Mouse (Mus musculus): Measurements from ENCODE around the gene Natd1. TPM values are rescaled to one million over a fixed set of nuclear protein-coding genes. Genes with fewer than 3 reads are reported as not detected.

The Natd1 gene
- polyA plus RNA-seq, 1 experiment from 2014 or later, result 15.4 TPM

DNA sequence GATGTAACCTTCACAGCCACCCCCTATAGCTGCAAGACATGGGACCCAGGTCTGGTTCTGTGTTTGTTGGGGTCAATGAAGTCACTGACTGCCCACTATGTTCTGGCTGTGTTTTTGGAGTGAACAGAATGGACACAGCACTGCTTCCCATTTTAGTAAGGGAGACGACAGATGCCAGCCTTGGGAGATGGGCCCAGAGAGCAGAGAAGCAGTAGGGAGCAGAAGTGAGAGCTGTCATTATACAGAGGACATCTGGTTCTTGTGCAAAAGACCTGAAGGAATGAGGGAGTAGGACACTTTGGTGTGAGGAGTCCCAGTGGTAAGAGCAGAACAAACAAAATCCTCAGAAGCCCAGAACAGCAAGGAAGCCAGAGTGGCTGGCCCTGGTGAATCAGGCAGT is 4.9 kb downstream of the Natd1 start:
- DNase-seq (ENCODE audit: low spot score), result no peak
- WGBS, result 79% methylated on average over 1 of the region's 1 CpGs

GRCm38 (mm10) chr11:60908073-60908472 is 6.5 kb downstream of the Natd1 start:
- Histone ChIP-seq H3K36me3 (ENCODE audit: control insufficient read depth, insufficient read depth, low read length) (peaks cover 29% of the 10 kb centered on the region), H3K27ac (ENCODE audit: low read depth) (no peak overlapping the region), H3K9me3 (ENCODE audit: control insufficient read depth, low read length) (no peaks in the 10 kb centered on the region), H3K9ac (ENCODE audit: low read length) (no peak overlapping the region), H3K27me3 (replicated peaks; ENCODE audit: control insufficient read depth, insufficient read depth, low read length) (no peaks in the 10 kb centered on the region), H3K4me3 (ENCODE audit: low read depth, low read length) (no peak overlapping the region), H3K4me1 (replicated peaks; ENCODE audit: control insufficient read depth, insufficient read depth, low read length) (peaks cover 7% of the 10 kb centered on the region), H3K4me2 (ENCODE audit: low read length) (no peak overlapping the region)
- DNase-seq (ENCODE audit: low spot score) (no peak), ATAC-seq (replicated peaks; ENCODE audit: low FRiP score, low TSS enrichment, low read depth) (no peak)
- WGBS, result 54% methylated on average over 3 of the region's 3 CpGs

More for the DNA sequence above, 4.9 kb downstream of the Natd1 start:
- Histone ChIP-seq H3K4me3 (ENCODE audit: low read depth, low read length) (no peak overlapping the region), H3K9me3 (ENCODE audit: control insufficient read depth, low read length) (no peaks in the 10 kb centered on the region), H3K4me1 (replicated peaks; ENCODE audit: control insufficient read depth, insufficient read depth, low read length) (peaks cover 12% of the 10 kb centered on the region), H3K27me3 (replicated peaks; ENCODE audit: control insufficient read depth, insufficient read depth, low read length) (no peaks in the 10 kb centered on the region), H3K36me3 (ENCODE audit: control insufficient read depth, insufficient read depth, low read length) (peaks cover 18% of the 10 kb centered on the region), H3K4me2 (ENCODE audit: low read length) (no peak overlapping the region), H3K27ac (ENCODE audit: low read depth) (no peak overlapping the region), H3K9ac (ENCODE audit: low read length) (no peak overlapping the region)
- no peak for ATAC-seq (replicated peaks; ENCODE audit: low FRiP score, low TSS enrichment, low read depth)

DNA sequence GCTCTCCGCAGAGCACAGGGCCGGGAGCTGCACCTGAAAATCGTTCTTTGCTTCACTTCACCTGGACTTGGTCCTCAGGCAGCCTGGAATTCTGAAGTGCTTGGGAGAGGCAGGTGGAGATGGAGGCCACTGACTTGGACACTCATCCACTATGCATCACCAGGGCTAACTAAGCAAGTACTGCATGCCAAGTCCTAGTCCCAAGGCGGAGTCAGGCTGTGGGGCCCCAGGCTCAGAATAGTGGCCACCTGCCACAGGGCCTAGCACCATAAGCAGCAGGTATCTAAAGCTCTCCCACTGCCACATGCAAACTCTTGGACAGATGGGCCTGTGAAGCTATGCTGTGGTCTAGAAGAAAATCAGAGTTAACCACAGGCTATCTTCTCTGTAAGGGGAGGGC is 8.1 kb downstream of the Natd1 start:
- WGBS, result 93% methylated on average over 4 of the region's 4 CpGs
- no peak overlapping the region for H3K4me3 ChIP-seq (ENCODE audit: low read depth, low read length)
- no peak for DNase-seq (ENCODE audit: low spot score)
- no peak overlapping the region for H3K27ac ChIP-seq (ENCODE audit: low read depth)
- no peak overlapping the region for H3K9ac ChIP-seq (ENCODE audit: low read length)
- no peak for ATAC-seq (replicated peaks; ENCODE audit: low FRiP score, low TSS enrichment, low read depth)
- peaks cover 29% of the 10 kb centered on the region for H3K36me3 ChIP-seq (ENCODE audit: control insufficient read depth, insufficient read depth, low read length)
- no peaks in the 10 kb centered on the region for H3K9me3 ChIP-seq (ENCODE audit: control insufficient read depth, low read length)
- no peaks in the 10 kb centered on the region for H3K27me3 ChIP-seq (replicated peaks; ENCODE audit: control insufficient read depth, insufficient read depth, low read length)
- no peaks in the 10 kb centered on the region for H3K4me1 ChIP-seq (replicated peaks; ENCODE audit: control insufficient read depth, insufficient read depth, low read length)
- H3K4me2 ChIP-seq (ENCODE audit: low read length), result no peak overlapping the region

- Histone ChIP-seq H3K4me1 (replicated peaks; ENCODE audit: control insufficient read depth, insufficient read depth, low read length) (no peaks in the 10 kb centered on the region), H3K27ac (ENCODE audit: low read depth) (no peak overlapping the region), H3K4me3 (ENCODE audit: low read depth, low read length) (no peak overlapping the region), H3K27me3 (replicated peaks; ENCODE audit: control insufficient read depth, insufficient read depth, low read length) (no peaks in the 10 kb centered on the region), H3K4me2 (ENCODE audit: low read length) (no peak overlapping the region), H3K36me3 (ENCODE audit: control insufficient read depth, insufficient read depth, low read length) (peaks cover 29% of the 10 kb centered on the region), H3K9me3 (ENCODE audit: control insufficient read depth, low read length) (no peaks in the 10 kb centered on the region), H3K9ac (ENCODE audit: low read length) (no peak overlapping the region)
- DNase-seq (ENCODE audit: low spot score) (no peak), ATAC-seq (replicated peaks; ENCODE audit: low FRiP score, low TSS enrichment, low read depth) (no peak)
- WGBS, result 91% methylated on average over 10 of the region's 10 CpGs
Measured at GRCm38 (mm10) chr11:60905407-60906120, 9.0 kb downstream of the Natd1 start.

GRCm38 (mm10) chr11:60903661-60904061 is 10.9 kb downstream of the Natd1 start:
- Histone ChIP-seq H3K9me3 (ENCODE audit: control insufficient read depth, low read length) (no peaks in the 10 kb centered on the region), H3K36me3 (ENCODE audit: control insufficient read depth, insufficient read depth, low read length) (peaks cover 29% of the 10 kb centered on the region), H3K9ac (ENCODE audit: low read length) (no peak overlapping the region), H3K4me2 (ENCODE audit: low read length) (no peak overlapping the region), H3K4me3 (ENCODE audit: low read depth, low read length) (no peak overlapping the region), H3K27ac (ENCODE audit: low read depth) (no peak overlapping the region), H3K27me3 (replicated peaks; ENCODE audit: control insufficient read depth, insufficient read depth, low read length) (no peaks in the 10 kb centered on the region), H3K4me1 (replicated peaks; ENCODE audit: control insufficient read depth, insufficient read depth, low read length) (no peaks in the 10 kb centered on the region)
- 87% methylated on average over 6 of the region's 6 CpGs for WGBS
- ATAC-seq (replicated peaks; ENCODE audit: low FRiP score, low TSS enrichment, low read depth) (no peak), DNase-seq (ENCODE audit: low spot score) (no peak)

- H3K4me1 ChIP-seq (replicated peaks; ENCODE audit: control insufficient read depth, insufficient read depth, low read length), result no peaks in the 10 kb centered on the region
- H3K27ac ChIP-seq (ENCODE audit: low read depth), result no peak overlapping the region
- peaks cover 29% of the 10 kb centered on the region for H3K36me3 ChIP-seq (ENCODE audit: control insufficient read depth, insufficient read depth, low read length)
- DNase-seq (ENCODE audit: low spot score) (no peak), ATAC-seq (replicated peaks; ENCODE audit: low FRiP score, low TSS enrichment, low read depth) (no peak)
- H3K4me2 ChIP-seq (ENCODE audit: low read length), result no peak overlapping the region
- no peaks in the 10 kb centered on the region for H3K9me3 ChIP-seq (ENCODE audit: control insufficient read depth, low read length)
- 66% methylated on average over 4 of the region's 4 CpGs for WGBS
- no peak overlapping the region for H3K9ac ChIP-seq (ENCODE audit: low read length)
- no peaks in the 10 kb centered on the region for H3K27me3 ChIP-seq (replicated peaks; ENCODE audit: control insufficient read depth, insufficient read depth, low read length)
- H3K4me3 ChIP-seq (ENCODE audit: low read depth, low read length), result no peak overlapping the region
Measured at GRCm38 (mm10) chr11:60902486-60902885, 12.1 kb downstream of the Natd1 start.

GRCm38 (mm10) chr11:60902001-60902400 is 12.5 kb downstream of the Natd1 start:
- no peak for ATAC-seq (replicated peaks; ENCODE audit: low FRiP score, low TSS enrichment, low read depth)
- Histone ChIP-seq H3K9ac (ENCODE audit: low read length) (no peak overlapping the region), H3K4me3 (ENCODE audit: low read depth, low read length) (no peak overlapping the region), H3K9me3 (ENCODE audit: control insufficient read depth, low read length) (no peaks in the 10 kb centered on the region), H3K4me2 (ENCODE audit: low read length) (no peak overlapping the region), H3K4me1 (replicated peaks; ENCODE audit: control insufficient read depth, insufficient read depth, low read length) (no peaks in the 10 kb centered on the region), H3K27me3 (replicated peaks; ENCODE audit: control insufficient read depth, insufficient read depth, low read length) (no peaks in the 10 kb centered on the region), H3K27ac (ENCODE audit: low read depth) (no peak overlapping the region), H3K36me3 (ENCODE audit: control insufficient read depth, insufficient read depth, low read length) (peaks cover 29% of the 10 kb centered on the region)
- WGBS, result 85% methylated on average over 7 of the region's 7 CpGs
- no peak for DNase-seq (ENCODE audit: low spot score)

- ATAC-seq (replicated peaks; ENCODE audit: low FRiP score, low TSS enrichment, low read depth), result no peak; the same call in 1 of the 2 replicates
- no peak for DNase-seq (ENCODE audit: low spot score)
- Histone ChIP-seq H3K4me2 (ENCODE audit: low read length) (no peak overlapping the region), H3K4me3 (ENCODE audit: low read depth, low read length) (no peak overlapping the region), H3K9ac (ENCODE audit: low read length) (no peak overlapping the region), H3K4me1 (replicated peaks; ENCODE audit: control insufficient read depth, insufficient read depth, low read length) (peaks cover 9% of the 10 kb centered on the region; the same call in 1 of the 2 replicates), H3K9me3 (ENCODE audit: control insufficient read depth, low read length) (no peaks in the 10 kb centered on the region), H3K36me3 (ENCODE audit: control insufficient read depth, insufficient read depth, low read length) (no peaks in the 10 kb centered on the region), H3K27ac (ENCODE audit: low read depth) (no peak overlapping the region), H3K27me3 (replicated peaks; ENCODE audit: control insufficient read depth, insufficient read depth, low read length) (no peaks in the 10 kb centered on the region)
- WGBS, result 10% methylated on average over 4 of the region's 4 CpGs
Measured at GRCm38 (mm10) chr11:60895915-60896314, 18.6 kb downstream of the Natd1 start.

- DNase-seq (ENCODE audit: low spot score), result no peak
- Histone ChIP-seq H3K4me1 (replicated peaks; ENCODE audit: control insufficient read depth, insufficient read depth, low read length) (peaks cover 3% of the 10 kb centered on the region; the same call in 1 of the 2 replicates), H3K27me3 (replicated peaks; ENCODE audit: control insufficient read depth, insufficient read depth, low read length) (no peaks in the 10 kb centered on the region), H3K27ac (ENCODE audit: low read depth) (no peak overlapping the region), H3K4me2 (ENCODE audit: low read length) (no peak overlapping the region), H3K36me3 (ENCODE audit: control insufficient read depth, insufficient read depth, low read length) (no peaks in the 10 kb centered on the region), H3K9ac (ENCODE audit: low read length) (no peak overlapping the region), H3K4me3 (ENCODE audit: low read depth, low read length) (no peak overlapping the region), H3K9me3 (ENCODE audit: control insufficient read depth, low read length) (no peaks in the 10 kb centered on the region)
- 40% methylated on average over 3 of the region's 3 CpGs for WGBS
- no peak for ATAC-seq (replicated peaks; ENCODE audit: low FRiP score, low TSS enrichment, low read depth)
Measured at GRCm38 (mm10) chr11:60890744-60891143, 23.8 kb downstream of the Natd1 start.
